Mouse (Mus musculus) liver, embryonic 15.5 days (tissue): Measurements from ENCODE around the gene Isyna1. TPM values are rescaled to one million over a fixed set of nuclear protein-coding genes. Genes with fewer than 3 reads are reported as not detected.

ENCODE experiments used
- ATAC-seq: fragments of 200-750 bp; cut with Nextera tagmentation; 2 replicates; pipeline ENCODE4 v1.8.0; 2017; ENCODE audit warnings: moderate number of reproducible peaks, mild to moderate bottlenecking, moderate library complexity; ENCODE audit not compliant: insufficient read depth
- H3K27ac ChIP-seq: fragments of 300-500 bp; sonication (generic); replicated peaks from 2 replicates; pipeline ENCODE4 v1.5.1; 2015; ENCODE audit warnings: mild to moderate bottlenecking, inconsistent platforms
- H3K27me3 ChIP-seq: fragments of 300-500 bp; sonication (generic); 2 replicates; pipeline ENCODE4 v1.6.1; 2015; ENCODE audit warnings: mild to moderate bottlenecking, inconsistent platforms
- H3K36me3 ChIP-seq: fragments of 300-500 bp; sonication (generic); replicated peaks from 2 replicates; pipeline ENCODE4 v1.6.1; 2015; ENCODE audit warnings: moderate library complexity, mild to moderate bottlenecking, inconsistent platforms
- H3K4me1 ChIP-seq: fragments of 300-500 bp; sonication (generic); replicated peaks from 2 replicates; pipeline ENCODE4 v1.6.1; 2015; ENCODE audit warnings: inconsistent platforms
- H3K4me2 ChIP-seq: fragments of 300-500 bp; sonication (generic); 2 replicates; pipeline ENCODE4 v1.6.1; 2015; ENCODE audit warnings: moderate library complexity, mild to moderate bottlenecking, inconsistent platforms
- H3K4me3 ChIP-seq: fragments of 300-500 bp; sonication (generic); replicated peaks from 2 replicates; pipeline ENCODE4 v1.5.1; 2015; ENCODE audit warnings: mild to moderate bottlenecking, inconsistent platforms
- H3K9ac ChIP-seq: fragments of 300-500 bp; sonication (generic); 2 replicates; pipeline ENCODE4 v1.6.1; 2015; ENCODE audit warnings: moderate library complexity, mild to moderate bottlenecking, inconsistent platforms
- H3K9me3 ChIP-seq: fragments of 300-500 bp; sonication (generic); replicated peaks from 2 replicates; pipeline ENCODE4 v1.6.1; 2016; ENCODE audit warnings: inconsistent platforms
- WGBS: fragments of 180-500 bp; shearing (Covaris S2); methylation state at CpG from one replicate; pipeline ENCODE4 v1.1.7; 2015; ENCODE audit warnings: mixed read lengths; ENCODE audit not compliant: insufficient replicate concordance; 5-methylcytosine and 5-hydroxymethylcytosine counted together
- polyA plus RNA-seq: library from polyadenylated mRNA; unstranded; fragments of >200 nt; fragmentation: Nextera tagmentation; extraction: Ambion mirVana; gene quantifications from 2 replicates; pipeline ENCODE4 v1.2.1, GENCODE M21; 2015

Isyna1 gene
- polyA plus RNA-seq, 1 experiment from 2014 or later, result 43.2 TPM

- H3K36me3 ChIP-seq, result no peaks in the 10 kb centered on the region
- peak overlapping the region; percentile 76 for H3K4me3 ChIP-seq
- peaks cover 16% of the 10 kb centered on the region for H3K27me3 ChIP-seq
- H3K27ac ChIP-seq, result peak overlapping the region; percentile 87
- H3K4me1 ChIP-seq, result peaks cover 93% of the 10 kb centered on the region
- WGBS, result under 1% methylated on average over 6 of the region's 6 CpGs
- H3K9me3 ChIP-seq, result no peaks in the 10 kb centered on the region
- ATAC-seq, result peak; percentile 30
- peak overlapping the region; percentile 69 for H3K9ac ChIP-seq
- peak overlapping the region; percentile 100 for H3K4me2 ChIP-seq
Observed at GRCm38 (mm10) chr8:70611849-70612248, 17.7 kb downstream of the Isyna1 start.

GRCm38 (mm10) chr8:70613763-70614162 lies 19.6 kb downstream of the Isyna1 start:
- WGBS, result 9% methylated on average over 1 of the region's 1 CpGs
- Histone ChIP-seq H3K36me3 (no peaks in the 10 kb centered on the region), H3K4me2 (no peak overlapping the region), H3K4me3 (no peak overlapping the region), H3K4me1 (peaks cover 93% of the 10 kb centered on the region), H3K9me3 (no peaks in the 10 kb centered on the region), H3K27me3 (peaks cover 11% of the 10 kb centered on the region), H3K9ac (no peak overlapping the region), H3K27ac (no peak overlapping the region; the same call in 1 of the 2 replicates)
- no peak for ATAC-seq

- 60% methylated on average over 5 of the region's 5 CpGs for WGBS
- H3K9ac ChIP-seq, result no peak overlapping the region
- no peak overlapping the region for H3K4me3 ChIP-seq
- no peak overlapping the region for H3K4me2 ChIP-seq
- H3K27me3 ChIP-seq, result peaks cover 4% of the 10 kb centered on the region
- H3K36me3 ChIP-seq, result no peaks in the 10 kb centered on the region
- H3K9me3 ChIP-seq, result no peaks in the 10 kb centered on the region
- H3K4me1 ChIP-seq, result peaks cover 93% of the 10 kb centered on the region
- ATAC-seq, result no peak
- H3K27ac ChIP-seq, result peak overlapping the region; percentile 65; the same call in 1 of the 2 replicates
Observed at GRCm38 (mm10) chr8:70614469-70614868, 20.3 kb downstream of the Isyna1 start.

- Histone ChIP-seq H3K4me1 (peaks cover 90% of the 10 kb centered on the region), H3K9me3 (no peaks in the 10 kb centered on the region), H3K27ac (peak overlapping the region; percentile 65), H3K4me3 (no peak overlapping the region), H3K36me3 (no peaks in the 10 kb centered on the region), H3K9ac (no peak overlapping the region), H3K4me2 (peak overlapping the region; percentile 30; the same call in 1 of the 2 replicates), H3K27me3 (no peaks in the 10 kb centered on the region)
- ATAC-seq, result no peak
- WGBS, result 79% methylated on average over 8 of the region's 8 CpGs
Observed at GRCm38 (mm10) chr8:70615281-70615680, 21.1 kb downstream of the Isyna1 start.

DNA sequence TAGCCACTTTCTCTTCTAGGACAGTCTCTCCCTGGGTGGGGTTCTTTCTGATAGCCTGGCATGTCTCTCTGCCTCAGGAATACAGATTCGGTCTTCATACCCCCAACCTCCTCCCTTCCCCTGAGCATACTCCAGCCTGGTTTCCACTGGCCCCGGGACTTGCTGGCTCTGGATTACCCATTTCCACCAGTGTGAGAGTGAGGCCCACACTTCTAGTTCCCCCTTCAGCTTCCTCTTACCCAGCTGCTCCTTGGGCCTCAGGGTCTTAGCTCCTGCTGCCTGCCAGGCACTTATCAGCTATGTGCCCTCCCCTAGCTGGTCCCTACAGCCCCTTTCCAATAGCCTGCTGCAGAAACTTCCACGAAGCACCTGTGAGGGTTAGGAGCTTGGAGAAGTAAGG lies 21.7 kb downstream of the Isyna1 start, which contains the start of gene Lrrc25:
Gene Lrrc25 (plus strand): TSS at position 262 of the 400 bp plus-strand sequence.
- peak within 1 kb of the TSS; percentile 58 for H3K4me2 ChIP-seq

DNA sequence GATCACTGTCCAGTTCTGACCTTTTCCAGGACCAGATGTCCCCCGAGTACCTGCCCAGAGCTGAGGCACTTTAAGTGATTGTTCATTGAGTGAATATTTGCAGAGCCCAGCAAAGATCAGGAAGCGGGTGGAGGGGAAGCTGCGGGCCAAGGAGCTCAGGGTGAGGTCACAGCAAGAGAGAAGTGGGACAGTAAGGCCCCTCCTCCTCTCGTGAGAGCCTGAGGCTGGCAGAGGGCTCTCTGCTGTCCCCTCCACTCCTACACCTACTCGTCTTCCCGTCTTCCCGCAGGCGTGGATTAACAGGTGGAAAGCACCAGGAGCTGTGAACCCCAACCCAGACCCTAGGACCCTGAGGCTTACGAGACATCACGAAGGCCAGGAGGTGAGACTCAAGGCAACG lies 22.5 kb downstream of the Isyna1 start:
- Histone ChIP-seq H3K4me1 (peaks cover 90% of the 10 kb centered on the region), H3K27ac (peak overlapping the region; percentile 65)
- WGBS, result 30% methylated on average over 11 of the region's 11 CpGs

More for the DNA sequence above, 21.7 kb downstream of the Isyna1 start, which contains the start of gene Lrrc25:
- WGBS, result 14% methylated on average over 3 of the region's 3 CpGs
- Histone ChIP-seq H3K9ac (no peak within 1 kb of the TSS), H3K36me3 (no peaks in the 10 kb centered on the region), H3K27me3 (no peaks in the 10 kb centered on the region), H3K9me3 (no peaks in the 10 kb centered on the region), H3K27ac (peak within 1 kb of the TSS; percentile 65), H3K4me3 (peak within 1 kb of the TSS; percentile 40), H3K4me1 (peaks cover 90% of the 10 kb centered on the region)
- ATAC-seq, result no peak

GRCm38 (mm10) chr8:70617985-70618384 lies 23.8 kb downstream of the Isyna1 start:
- H3K9ac ChIP-seq, result peak overlapping the region; percentile 39
- no peak for ATAC-seq
- peak overlapping the region; percentile 58 for H3K4me2 ChIP-seq

More for the DNA sequence above, 22.5 kb downstream of the Isyna1 start:
- no peaks in the 10 kb centered on the region for H3K9me3 ChIP-seq
- no peak overlapping the region for H3K9ac ChIP-seq
- no peak for ATAC-seq
- H3K4me3 ChIP-seq, result peak overlapping the region; percentile 40
- H3K27me3 ChIP-seq, result no peaks in the 10 kb centered on the region
- no peaks in the 10 kb centered on the region for H3K36me3 ChIP-seq
- peak overlapping the region; percentile 58; the same call in 1 of the 2 replicates for H3K4me2 ChIP-seq

DNA sequence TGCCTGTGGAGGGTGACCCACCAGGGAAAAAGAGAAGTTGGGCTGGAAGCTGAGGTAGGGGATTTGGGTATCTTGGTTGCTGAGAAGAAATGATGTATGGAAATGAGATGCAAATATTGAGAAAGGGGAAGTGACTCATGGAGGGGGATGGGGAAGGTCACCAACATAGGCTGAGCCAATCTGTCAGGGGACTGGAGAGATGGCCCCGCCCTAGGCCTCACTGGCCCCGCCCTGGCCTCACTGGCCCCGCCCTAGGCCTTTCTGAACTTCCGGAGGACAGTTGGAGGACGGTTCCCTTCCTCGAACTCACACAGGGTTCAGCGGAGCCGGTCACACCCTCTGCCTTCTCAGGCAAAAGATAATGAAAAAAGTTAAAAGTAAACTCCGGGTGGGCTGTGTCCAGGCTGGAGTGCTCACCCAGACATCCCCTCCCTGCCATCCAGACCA lies 24.7 kb downstream of the Isyna1 start:
- peak; percentile 75 for ATAC-seq
- Histone ChIP-seq H3K36me3 (no peaks in the 10 kb centered on the region), H3K9ac (peak overlapping the region; percentile 39; the same call in 1 of the 2 replicates), H3K27ac (peak overlapping the region; percentile 83), H3K4me2 (peak overlapping the region; percentile 58), H3K4me3 (peak overlapping the region; percentile 14; the same call in 1 of the 2 replicates), H3K27me3 (no peaks in the 10 kb centered on the region), H3K4me1 (peaks cover 95% of the 10 kb centered on the region), H3K9me3 (no peaks in the 10 kb centered on the region)
- WGBS, result 1% methylated on average over 9 of the region's 9 CpGs

More at GRCm38 (mm10) chr8:70617985-70618384, 23.8 kb downstream of the Isyna1 start:
- Histone ChIP-seq H3K27ac (peak overlapping the region; percentile 83), H3K9me3 (no peaks in the 10 kb centered on the region), H3K36me3 (no peaks in the 10 kb centered on the region), H3K4me3 (peak overlapping the region; percentile 40), H3K4me1 (peaks cover 95% of the 10 kb centered on the region), H3K27me3 (no peaks in the 10 kb centered on the region)
- WGBS, result 20% methylated on average over 11 of the region's 11 CpGs

DNA sequence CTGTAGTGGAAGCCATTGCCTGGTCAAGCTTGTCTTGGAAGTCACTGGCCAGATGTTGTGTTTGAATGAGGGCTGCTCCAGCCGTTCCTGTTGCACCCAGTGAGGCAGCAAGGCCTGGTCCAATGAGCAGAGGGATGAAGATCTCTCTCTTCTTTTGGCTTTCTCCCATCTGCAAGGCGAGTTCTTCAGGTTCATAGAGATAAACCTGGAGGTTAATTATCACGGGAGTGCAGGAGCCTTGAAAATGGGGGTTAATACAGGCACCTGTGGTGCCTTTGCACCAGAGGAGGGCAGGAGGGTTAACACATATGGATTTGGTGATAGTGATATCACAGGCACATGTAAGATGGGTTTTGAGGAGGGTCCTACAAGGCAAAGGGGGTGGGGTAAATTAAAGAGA lies 28.0 kb downstream of the Isyna1 start:
- H3K4me3 ChIP-seq, result 0 out of 2 replicates have a peak overlapping the region, but pooled peaks have one; percentile 10
- peak; percentile 78 for ATAC-seq
- peak overlapping the region; percentile 87 for H3K27ac ChIP-seq
- H3K4me1 ChIP-seq, result peaks cover 80% of the 10 kb centered on the region
- WGBS, result 15% methylated on average over 3 of the region's 3 CpGs
- H3K27me3 ChIP-seq, result no peaks in the 10 kb centered on the region
- peak overlapping the region; percentile 52 for H3K4me2 ChIP-seq
- no peak overlapping the region for H3K9ac ChIP-seq
- no peaks in the 10 kb centered on the region for H3K36me3 ChIP-seq
- 0 out of 2 replicates have a peak, but pooled peaks cover 5% of the 10 kb centered on the region for H3K9me3 ChIP-seq

- H3K9me3 ChIP-seq, result 0 out of 2 replicates have a peak, but pooled peaks cover 5% of the 10 kb centered on the region
- H3K36me3 ChIP-seq, result no peaks in the 10 kb centered on the region
- no peak overlapping the region for H3K4me2 ChIP-seq
- H3K9ac ChIP-seq, result no peak overlapping the region
- no peak for ATAC-seq
- H3K4me1 ChIP-seq, result peaks cover 67% of the 10 kb centered on the region
- H3K4me3 ChIP-seq, result no peak overlapping the region
- no peaks in the 10 kb centered on the region for H3K27me3 ChIP-seq
- WGBS, result 20% methylated on average over 5 of the region's 5 CpGs
- H3K27ac ChIP-seq, result no peak overlapping the region
Observed at GRCm38 (mm10) chr8:70625104-70625503, 30.9 kb downstream of the Isyna1 start.

DNA sequence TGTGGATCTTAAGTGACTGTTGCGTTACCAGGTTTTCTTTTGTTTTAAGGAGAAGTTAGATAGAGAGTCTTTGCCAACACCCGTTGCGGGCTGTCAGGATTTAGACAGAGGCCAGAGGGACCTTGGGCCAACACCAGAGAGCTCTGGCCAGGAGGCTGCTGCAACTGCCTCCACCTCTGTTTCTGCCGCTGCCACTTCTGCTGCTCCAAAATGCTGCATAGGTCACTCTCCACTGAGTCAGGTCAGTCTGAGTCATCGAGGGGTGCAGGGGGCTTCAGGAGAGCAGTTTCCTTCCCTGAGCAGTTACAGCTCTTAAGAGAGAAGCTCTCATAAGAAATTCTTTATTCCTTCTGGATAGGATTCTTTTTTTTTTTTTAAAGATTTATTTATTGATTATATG lies 32.9 kb downstream of the Isyna1 start:
- whole genome bisulfite sequencing, result 72% methylated on average over 5 of the region's 5 CpGs
- peaks cover 64% of the 10 kb centered on the region for H3K4me1 ChIP-seq

More for the DNA sequence above, 32.9 kb downstream of the Isyna1 start:
- peaks cover 15% of the 10 kb centered on the region for H3K27me3 ChIP-seq
- no peak overlapping the region for H3K4me2 ChIP-seq
- no peaks in the 10 kb centered on the region for H3K36me3 ChIP-seq
- ATAC-seq, result no peak
- H3K4me3 ChIP-seq, result no peak overlapping the region
- 0 out of 2 replicates have a peak, but pooled peaks cover 5% of the 10 kb centered on the region for H3K9me3 ChIP-seq
- no peak overlapping the region for H3K27ac ChIP-seq
- no peak overlapping the region for H3K9ac ChIP-seq
